Mouse (Mus musculus) liver, embryonic 11.5 days (tissue): ENCODE data around the gene Brd3os. TPM values are rescaled to one million over a fixed set of nuclear protein-coding genes. Genes with fewer than 3 reads are reported as not detected.

Experiments
- ATAC-seq: fragments of 200-750 bp; cut with Nextera tagmentation; replicated peaks from 2 replicates; pipeline ENCODE4 v1.8.0; 2017; ENCODE audit warnings: moderate number of reproducible peaks, mild to moderate bottlenecking, moderate TSS enrichment, moderate library complexity; ENCODE audit not compliant: low FRiP score
- DNase-seq: peaks from one replicate; pipeline ENCODE4 v3.0.0-alpha.2; 2017; ENCODE audit warnings: low spot score
- H3K27ac ChIP-seq: fragments of 300-500 bp; sonication (generic); 2 replicates; pipeline ENCODE4 v1.5.1; 2014; ENCODE audit warnings: mild to moderate bottlenecking, low read depth, low read length, control low read depth
- H3K27me3 ChIP-seq: fragments of 300-500 bp; sonication (generic); replicated peaks from 2 replicates; pipeline ENCODE4 v1.6.1; 2014; ENCODE audit warnings: low read length, mixed read lengths; ENCODE audit not compliant: control insufficient read depth, insufficient read depth
- H3K36me3 ChIP-seq: fragments of 300-500 bp; sonication (generic); 2 replicates; pipeline ENCODE4 v1.6.1; 2014; ENCODE audit warnings: mild to moderate bottlenecking, low read length, moderate library complexity, mixed read lengths; ENCODE audit not compliant: control insufficient read depth, insufficient read depth
- H3K4me1 ChIP-seq: fragments of 300-500 bp; sonication (generic); replicated peaks from 2 replicates; pipeline ENCODE4 v1.6.1; 2014; ENCODE audit warnings: low read length, mixed read lengths; ENCODE audit not compliant: control insufficient read depth, insufficient read depth
- H3K4me2 ChIP-seq: fragments of 300-500 bp; sonication (generic); 2 replicates; pipeline ENCODE4 v1.6.1; 2014; ENCODE audit warnings: mild to moderate bottlenecking, control low read depth, moderate library complexity
- H3K4me3 ChIP-seq: fragments of 300-500 bp; sonication (generic); 2 replicates; pipeline ENCODE4 v1.5.1; 2014; ENCODE audit warnings: low read depth, low read length, control low read depth
- H3K9ac ChIP-seq: fragments of 300-500 bp; sonication (generic); 2 replicates; pipeline ENCODE4 v1.6.1; 2014; ENCODE audit warnings: low read depth, low read length, control low read depth
- H3K9me3 ChIP-seq: fragments of 300-500 bp; sonication (generic); 2 replicates; pipeline ENCODE4 v1.6.1; 2016; ENCODE audit warnings: low read length, inconsistent platforms, mixed read lengths; ENCODE audit not compliant: control insufficient read depth
- WGBS: fragments of 180-500 bp; shearing (Covaris S2); extraction: QIAGEN DNeasy Blood & Tissue Kit; methylation state at CpG from one replicate; pipeline ENCODE4 v1.1.7; 2014; 5-methylcytosine and 5-hydroxymethylcytosine counted together
- polyA plus RNA-seq: library from polyadenylated mRNA; unstranded; fragments of >200 nt; fragmentation: Nextera tagmentation; extraction: Ambion mirVana; gene quantifications from 2 replicates; pipeline ENCODE4 v1.2.1, GENCODE M21; 2014

Gene Brd3os
- 2.2 and 2.8 TPM in 2 replicates for polyA plus RNA-seq

DNA sequence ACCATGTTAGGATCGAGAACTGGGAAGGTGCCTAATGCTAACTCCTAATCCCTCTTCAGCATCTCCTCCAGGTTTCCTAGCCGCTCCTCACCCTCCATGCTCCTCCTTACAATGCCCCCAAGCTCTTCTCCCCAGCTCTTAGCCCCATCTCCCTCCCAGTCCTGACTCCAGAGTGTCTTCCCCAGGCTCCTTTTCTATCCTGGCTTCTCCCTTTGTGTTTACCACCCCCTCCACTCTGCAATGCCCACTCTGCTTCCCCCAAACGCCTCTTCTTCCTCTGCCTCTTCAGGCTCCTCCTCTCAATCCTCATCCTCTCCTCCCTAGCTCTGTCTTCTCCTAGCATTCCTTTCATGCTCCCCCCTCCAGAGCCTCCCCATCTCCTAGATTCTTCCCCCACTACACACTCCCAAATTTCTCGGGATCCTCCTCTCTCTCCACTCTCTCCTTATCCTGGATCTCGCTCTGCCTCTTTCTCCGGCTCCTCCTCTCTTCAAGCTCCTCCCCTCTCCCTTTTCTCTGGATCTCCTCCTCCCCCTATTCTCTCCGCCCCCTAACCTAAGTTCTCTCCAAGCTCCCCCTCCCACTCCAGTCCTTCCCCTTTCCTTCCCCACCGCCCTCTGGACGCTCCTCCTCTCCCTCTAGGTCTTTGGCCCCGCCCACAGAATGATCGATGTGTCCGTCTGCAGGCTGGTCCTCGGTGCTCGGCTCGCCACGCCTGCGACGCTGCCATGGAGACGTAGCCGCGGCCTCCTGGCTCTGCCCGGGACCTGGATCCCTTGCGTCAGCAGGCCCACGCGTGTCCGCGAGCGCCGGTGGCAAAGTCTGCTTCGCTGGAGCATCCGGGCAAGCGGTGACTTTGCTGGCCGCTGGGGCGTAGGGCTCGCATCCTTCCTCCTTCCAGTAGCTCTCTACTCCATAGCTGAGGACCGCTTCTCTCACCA lies at the start of gene Brd3os:
Gene Brd3os, plus strand, starts transcription at position 558 of the 941 bp plus-strand sequence.
- H3K27ac ChIP-seq = 0 out of 2 replicates have a peak within 1 kb of the TSS, but pooled peaks have one; percentile 13
- peak within 1 kb of the TSS; percentile 60 for H3K9ac ChIP-seq
- peak within 1 kb of the TSS; percentile 94 for H3K4me2 ChIP-seq
- peak within 1 kb of the TSS; percentile 58 for H3K4me3 ChIP-seq
- peak; percentile 93 for DNase-seq
- H3K36me3 ChIP-seq = peaks cover 5% of the 10 kb centered on the region; the same call in 1 of the 2 replicates
- H3K4me1 ChIP-seq = peaks cover 17% of the 10 kb centered on the region
- no peaks in the 10 kb centered on the region for H3K9me3 ChIP-seq
- 3% methylated on average over 36 of the region's 36 CpGs for WGBS
- ATAC-seq = peak; percentile 83
- no peaks in the 10 kb centered on the region for H3K27me3 ChIP-seq

DNA sequence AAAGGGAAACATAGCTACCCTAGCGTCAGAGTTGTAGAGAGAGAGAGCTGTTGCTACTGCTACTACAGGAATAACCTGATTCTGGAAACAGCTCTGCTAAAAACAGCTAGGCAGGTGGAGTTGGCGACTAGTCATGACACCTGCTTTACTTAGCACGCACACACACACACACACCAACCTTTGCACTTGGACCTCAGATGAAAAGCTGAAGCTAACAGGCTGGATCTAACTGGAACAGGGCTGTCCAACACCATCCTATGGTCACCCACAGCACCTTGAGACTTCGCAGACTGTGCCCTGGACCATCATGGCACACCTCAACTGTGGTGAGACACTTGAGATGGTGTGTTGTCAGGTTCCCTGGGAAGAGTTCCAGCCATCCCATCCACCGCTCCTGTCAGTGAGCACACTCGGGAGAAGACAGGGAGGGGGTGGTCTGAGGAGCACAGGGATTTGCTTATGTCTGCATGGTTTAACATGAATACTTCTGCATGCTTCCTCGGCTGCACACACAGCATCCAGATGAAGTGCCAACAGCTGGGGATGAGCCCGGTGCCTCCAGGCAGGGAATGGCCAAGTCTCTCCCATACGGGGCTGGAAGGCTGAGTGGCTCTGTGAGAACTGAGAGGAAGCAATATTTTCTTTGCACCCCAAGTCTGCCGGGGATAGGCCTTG lies 47.8 kb upstream of the Brd3os start:
- no peak overlapping the region for H3K4me2 ChIP-seq
- H3K9me3 ChIP-seq = no peaks in the 10 kb centered on the region; the same call in 1 of the 2 replicates
- no peak overlapping the region for H3K27ac ChIP-seq
- H3K4me3 ChIP-seq = no peak overlapping the region
- no peak for DNase-seq
- 0 out of 2 replicates have a peak, but pooled peaks cover 2% of the 10 kb centered on the region for H3K36me3 ChIP-seq
- ATAC-seq = no peak
- 84% methylated on average over 10 of the region's 10 CpGs for WGBS
- H3K9ac ChIP-seq = no peak overlapping the region
- H3K4me1 ChIP-seq = peaks cover 44% of the 10 kb centered on the region
- H3K27me3 ChIP-seq = no peaks in the 10 kb centered on the region

DNA sequence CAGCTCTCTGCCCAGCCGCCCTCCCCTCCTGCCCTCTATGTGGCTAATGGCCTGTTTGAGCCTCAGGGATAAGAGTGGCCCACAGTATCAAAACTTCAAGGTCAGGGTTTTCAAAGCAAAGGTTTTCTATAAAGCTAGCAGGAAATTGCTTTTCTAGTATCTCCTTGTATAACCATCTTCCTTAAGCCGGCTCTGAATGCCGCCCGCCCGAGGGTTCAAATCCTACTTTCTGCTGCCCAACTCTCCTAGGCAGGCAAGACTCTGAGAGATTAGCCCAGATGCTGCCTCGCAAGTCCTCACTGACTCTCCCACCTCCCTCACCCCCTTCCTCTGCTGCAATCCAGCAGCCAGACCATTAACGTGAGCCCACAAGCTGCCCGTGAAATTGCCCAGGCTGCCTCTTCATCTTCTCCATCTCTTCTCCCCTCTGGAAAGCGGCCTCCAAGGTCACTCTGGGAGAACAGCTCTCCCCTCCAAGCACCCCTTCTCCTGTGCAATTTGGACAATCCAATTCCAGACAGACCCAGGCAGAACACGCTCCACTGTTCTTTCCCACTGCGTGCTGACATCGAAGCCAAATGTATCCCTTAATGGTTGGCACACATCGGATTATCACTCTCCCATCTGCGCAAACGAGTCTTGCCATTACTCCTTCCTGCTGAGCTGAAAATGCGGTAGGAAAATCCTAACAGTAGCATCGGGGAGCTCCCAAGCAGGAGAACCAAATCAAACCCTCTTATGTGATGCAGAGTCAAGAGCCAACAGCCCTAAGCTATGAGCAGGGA lies 45.3 kb upstream of the Brd3os start:
- no peak for ATAC-seq
- Histone ChIP-seq H3K36me3 (0 out of 2 replicates have a peak, but pooled peaks cover 2% of the 10 kb centered on the region), H3K4me2 (no peak overlapping the region), H3K4me1 (peaks cover 19% of the 10 kb centered on the region), H3K4me3 (no peak overlapping the region), H3K9me3 (peaks cover 9% of the 10 kb centered on the region; the same call in 1 of the 2 replicates), H3K27me3 (no peaks in the 10 kb centered on the region), H3K9ac (no peak overlapping the region), H3K27ac (no peak overlapping the region)
- DNase-seq = no peak
- WGBS = 66% methylated on average over 17 of the region's 17 CpGs

DNA sequence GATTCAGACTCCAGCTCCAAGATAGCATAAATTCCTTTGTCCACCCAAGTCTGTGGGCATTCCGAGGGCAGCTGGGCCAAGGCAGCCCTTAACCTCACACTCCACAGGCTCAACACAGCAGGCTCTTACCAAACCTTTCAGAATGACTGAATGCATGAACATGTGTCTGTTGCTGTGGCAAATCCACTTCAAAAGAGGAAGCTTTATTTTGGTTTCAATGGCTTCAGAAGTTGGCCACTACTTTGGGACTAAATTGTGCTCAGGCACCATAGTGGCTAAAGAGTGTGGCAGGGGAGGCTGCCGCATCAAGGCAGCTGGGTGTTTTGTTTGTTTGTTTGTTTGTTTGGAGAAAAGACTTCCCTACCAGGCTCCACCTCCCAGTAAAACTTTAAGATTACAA lies 42.0 kb upstream of the Brd3os start:
- Histone ChIP-seq H3K9ac (no peak overlapping the region), H3K27me3 (no peaks in the 10 kb centered on the region), H3K4me3 (no peak overlapping the region), H3K9me3 (peaks cover 9% of the 10 kb centered on the region; the same call in 1 of the 2 replicates), H3K36me3 (0 out of 2 replicates have a peak, but pooled peaks cover 2% of the 10 kb centered on the region), H3K4me1 (peaks cover 26% of the 10 kb centered on the region), H3K27ac (no peak overlapping the region), H3K4me2 (no peak overlapping the region)
- WGBS = 87% methylated on average over 2 of the region's 2 CpGs
- DNase-seq = no peak
- ATAC-seq = no peak

DNA sequence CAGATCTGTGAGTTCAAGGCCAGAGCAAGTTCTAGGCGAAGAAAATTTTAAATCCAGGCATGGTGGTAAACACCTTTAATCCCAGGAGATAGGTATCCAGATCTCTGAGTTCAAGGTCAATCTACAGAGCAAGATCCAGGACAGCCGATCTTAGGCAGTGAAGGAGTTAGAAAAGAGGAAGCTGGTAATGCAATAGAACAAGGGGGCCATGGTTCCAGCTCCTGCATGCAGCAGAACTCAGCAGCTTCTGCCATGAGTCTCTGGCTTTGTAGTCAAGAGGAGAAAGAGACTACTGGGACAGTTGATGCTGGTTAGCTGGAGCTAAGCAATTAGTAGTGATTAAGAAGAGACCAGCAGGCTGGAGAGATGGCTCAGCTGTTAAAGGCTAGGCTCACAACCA lies 40.6 kb upstream of the Brd3os start:
- 69% methylated on average over 2 of the region's 2 CpGs for WGBS
- peaks cover 9% of the 10 kb centered on the region; the same call in 1 of the 2 replicates for H3K9me3 ChIP-seq
- peaks cover 22% of the 10 kb centered on the region for H3K4me1 ChIP-seq
- no peak overlapping the region for H3K27ac ChIP-seq
- no peak overlapping the region for H3K9ac ChIP-seq
- no peak for DNase-seq
- ATAC-seq = no peak
- no peak overlapping the region for H3K4me3 ChIP-seq
- no peak overlapping the region for H3K4me2 ChIP-seq
- 0 out of 2 replicates have a peak, but pooled peaks cover 2% of the 10 kb centered on the region for H3K36me3 ChIP-seq
- H3K27me3 ChIP-seq = no peaks in the 10 kb centered on the region

DNA sequence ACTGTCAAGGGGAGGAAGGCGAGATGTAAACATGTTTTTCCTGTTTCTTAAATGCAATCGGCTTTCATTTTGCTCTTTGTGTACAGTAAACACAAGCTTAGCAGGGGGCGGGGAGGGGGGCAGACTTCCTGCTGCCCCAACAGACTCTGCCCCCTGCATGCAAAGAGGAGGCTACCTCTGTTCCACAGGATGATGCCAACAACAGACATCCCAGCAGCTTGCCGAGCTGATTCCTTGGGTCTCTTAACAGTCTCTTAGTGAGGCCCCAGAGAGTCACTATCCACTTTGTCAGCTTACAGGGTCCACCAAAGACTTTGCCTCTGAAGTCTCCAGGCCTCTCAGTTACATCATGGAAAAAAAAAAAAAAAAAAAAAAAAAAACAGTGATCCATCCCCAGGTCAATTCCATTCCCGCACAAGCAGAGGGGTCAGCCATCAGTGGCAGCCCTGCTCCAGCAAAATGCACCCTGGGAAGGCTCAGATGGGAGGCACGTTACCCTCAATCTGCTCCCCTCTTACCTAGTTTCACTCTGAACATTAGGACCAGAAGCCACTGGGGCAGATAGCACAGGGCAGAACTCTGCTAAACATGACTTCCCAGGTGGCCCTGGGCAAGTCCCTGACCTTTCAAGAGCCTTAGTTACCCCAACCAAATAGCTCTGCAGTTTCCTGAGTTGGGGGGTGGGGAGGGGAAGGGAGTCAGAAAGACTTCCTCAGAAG lies 37.6 kb upstream of the Brd3os start:
- H3K36me3 ChIP-seq = no peaks in the 10 kb centered on the region
- ATAC-seq (no peak), DNase-seq (no peak)
- H3K4me1 ChIP-seq = peaks cover 29% of the 10 kb centered on the region
- peak overlapping the region; percentile 16; the same call in 1 of the 2 replicates for H3K4me2 ChIP-seq
- H3K27me3 ChIP-seq = no peaks in the 10 kb centered on the region
- WGBS = 54% methylated on average over 6 of the region's 6 CpGs
- peaks cover 7% of the 10 kb centered on the region; the same call in 1 of the 2 replicates for H3K9me3 ChIP-seq
- H3K4me3 ChIP-seq = no peak overlapping the region
- 0 out of 2 replicates have a peak overlapping the region, but pooled peaks have one; percentile 15 for H3K27ac ChIP-seq
- no peak overlapping the region for H3K9ac ChIP-seq

DNA sequence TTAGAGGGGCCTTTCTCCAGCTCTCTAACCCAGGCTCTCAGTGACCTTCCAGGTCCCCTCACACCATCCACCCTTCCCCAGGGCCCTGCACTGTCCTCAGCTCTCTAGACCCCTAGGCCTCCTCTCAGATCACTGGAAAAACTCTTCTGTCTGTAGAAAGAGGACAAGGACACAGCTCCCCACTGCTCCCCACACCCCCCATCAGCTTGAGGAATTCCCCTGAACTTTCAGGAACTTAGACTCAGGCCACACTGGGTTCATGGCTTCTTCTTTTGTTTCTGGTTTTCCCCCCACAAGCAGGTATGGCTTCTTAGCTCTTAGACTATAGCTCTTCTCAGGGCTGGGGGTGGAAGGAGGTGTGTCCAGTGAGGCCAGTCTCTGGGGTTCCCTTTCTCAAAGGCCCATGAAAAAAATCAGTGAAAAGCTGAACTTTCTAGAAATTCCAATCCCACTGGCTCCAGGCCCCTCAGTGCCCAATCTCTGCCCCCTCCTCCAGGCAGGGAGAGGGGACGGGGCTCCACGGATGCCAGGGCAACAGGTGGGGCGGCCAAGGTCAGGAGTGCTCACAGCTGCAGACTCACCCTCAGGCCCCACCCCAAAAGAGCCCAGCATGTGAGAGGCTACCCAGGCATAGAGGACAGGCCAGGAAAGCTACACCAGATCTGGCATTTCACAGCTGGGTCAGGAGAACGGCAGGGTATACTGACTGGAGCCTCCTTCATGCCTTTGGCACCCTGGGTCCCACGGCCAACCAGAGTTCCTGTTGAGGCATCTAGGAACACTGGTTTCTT lies 36.8 kb upstream of the Brd3os start:
- DNase-seq = no peak
- no peak overlapping the region for H3K9ac ChIP-seq
- H3K27ac ChIP-seq = 0 out of 2 replicates have a peak overlapping the region, but pooled peaks have one; percentile 15
- peak overlapping the region; percentile 16; the same call in 1 of the 2 replicates for H3K4me2 ChIP-seq
- 78% methylated on average over 5 of the region's 5 CpGs for WGBS
- no peak overlapping the region for H3K4me3 ChIP-seq
- peaks cover 29% of the 10 kb centered on the region for H3K4me1 ChIP-seq
- H3K9me3 ChIP-seq = no peaks in the 10 kb centered on the region
- ATAC-seq = no peak
- no peaks in the 10 kb centered on the region for H3K36me3 ChIP-seq
- H3K27me3 ChIP-seq = no peaks in the 10 kb centered on the region
